Mouse (Mus musculus): ENCODE data around the gene Arhgef3. TPM values are rescaled to one million over a fixed set of nuclear protein-coding genes. Genes with fewer than 3 reads are reported as not detected.

Arhgef3 gene
- polyA plus RNA-seq, 2 experiments = 2.6 to 5.4 TPM

GRCm38 (mm10) chr14:27296987-27297386 is 182.3 kb downstream of the Arhgef3 start:
- DNase-seq (ENCODE audit: low read depth in 3 of 3, low spot score in 3 of 3) = peak in 2 of 3 experiments; percentile 23 to 29
- WGBS (ENCODE audit: insufficient replicate concordance) = 63% methylated on average over 5 of the region's 5 CpGs

GRCm38 (mm10) chr14:27298875-27299274 is 184.2 kb downstream of the Arhgef3 start:
- WGBS (ENCODE audit: insufficient replicate concordance) = 43% methylated on average over 2 of the region's 2 CpGs
- no peaks in the 10 kb centered on the region for H3K36me3 ChIP-seq (replicated peaks; ENCODE audit: control insufficient read depth, insufficient read depth, low read depth)
- H3K27me3 ChIP-seq (ENCODE audit: control insufficient read depth, insufficient read depth, low read length) = no peaks in the 10 kb centered on the region
- no peaks in the 10 kb centered on the region for H3K9me3 ChIP-seq (ENCODE audit: control insufficient read depth, low read length)
- TF ChIP-seq EP300 (IDR thresholded peaks at IDR 0.05; ENCODE audit: low read depth) (no peak), CTCF (IDR thresholded peaks at IDR 0.05; ENCODE audit: low read depth) (no peak)
- no peak overlapping the region for H3K27ac ChIP-seq
- H3K4me2 ChIP-seq (ENCODE audit: low read depth) = no peak overlapping the region
- peaks cover 0 to 9% of the 10 kb centered on the region in 2 experiments; a peak in 2 of 4 replicates for H3K4me1 ChIP-seq (replicated peaks; ENCODE audit: control insufficient read depth in 2 of 2, insufficient read depth in 2 of 2, low read length in 1 of 2)
- DNase-seq (ENCODE audit: low read depth in 3 of 3, low spot score in 3 of 3) (no peak), ATAC-seq (ENCODE audit: insufficient read depth) (no peak)
- H3K4me3 ChIP-seq (ENCODE audit: insufficient read depth in 1 of 2, low read depth in 2 of 2, low read length in 2 of 2) = no peak overlapping the region
- no peak overlapping the region for H3K9ac ChIP-seq (replicated peaks)

More at GRCm38 (mm10) chr14:27296987-27297386, 182.3 kb downstream of the Arhgef3 start:
- Histone ChIP-seq H3K9me3 (ENCODE audit: control insufficient read depth, low read length) (no peaks in the 10 kb centered on the region), H3K9ac (replicated peaks) (no peak overlapping the region), H3K36me3 (replicated peaks; ENCODE audit: control insufficient read depth, insufficient read depth, low read depth) (no peaks in the 10 kb centered on the region), H3K27ac (no peak overlapping the region), H3K4me2 (ENCODE audit: low read depth) (no peak overlapping the region), H3K4me3 (ENCODE audit: insufficient read depth in 1 of 2, low read depth in 2 of 2, low read length in 2 of 2) (no peak overlapping the region), H3K4me1 (replicated peaks; ENCODE audit: control insufficient read depth in 2 of 2, insufficient read depth in 2 of 2, low read length in 1 of 2) (peaks cover 0 to 9% of the 10 kb centered on the region in 2 experiments; a peak in 2 of 4 replicates), H3K27me3 (ENCODE audit: control insufficient read depth, insufficient read depth, low read length) (no peaks in the 10 kb centered on the region)
- TF ChIP-seq CTCF (IDR thresholded peaks at IDR 0.05; ENCODE audit: low read depth) (no peak), EP300 (IDR thresholded peaks at IDR 0.05; ENCODE audit: low read depth) (no peak)
- ATAC-seq (ENCODE audit: insufficient read depth) = peak; percentile 69; the same call in 1 of the 2 replicates

- no peak overlapping the region for H3K4me2 ChIP-seq (ENCODE audit: low read depth)
- DNase-seq (ENCODE audit: low read depth in 3 of 3, low spot score in 3 of 3) (no peak), ATAC-seq (ENCODE audit: insufficient read depth) (no peak)
- H3K9ac ChIP-seq (replicated peaks) = no peak overlapping the region
- 38% methylated on average over 4 of the region's 4 CpGs for WGBS (ENCODE audit: insufficient replicate concordance)
- H3K4me1 ChIP-seq (replicated peaks; ENCODE audit: control insufficient read depth in 2 of 2, insufficient read depth in 2 of 2, low read length in 1 of 2) = peaks cover 0 to 9% of the 10 kb centered on the region in 2 experiments; a peak in 2 of 4 replicates
- H3K27ac ChIP-seq = no peak overlapping the region
- no peak for TF ChIP-seq EP300 (IDR thresholded peaks at IDR 0.05; ENCODE audit: low read depth)
- no peak for TF ChIP-seq CTCF (IDR thresholded peaks at IDR 0.05; ENCODE audit: low read depth)
- no peaks in the 10 kb centered on the region for H3K9me3 ChIP-seq (ENCODE audit: control insufficient read depth, low read length)
- no peaks in the 10 kb centered on the region for H3K27me3 ChIP-seq (ENCODE audit: control insufficient read depth, insufficient read depth, low read length)
- no peaks in the 10 kb centered on the region for H3K36me3 ChIP-seq (replicated peaks; ENCODE audit: control insufficient read depth, insufficient read depth, low read depth)
- no peak overlapping the region for H3K4me3 ChIP-seq (ENCODE audit: insufficient read depth in 1 of 2, low read depth in 2 of 2, low read length in 2 of 2)
Observed at GRCm38 (mm10) chr14:27299705-27300104, 185.0 kb downstream of the Arhgef3 start.

GRCm38 (mm10) chr14:27301768-27302499 is 187.2 kb downstream of the Arhgef3 start:
- H3K4me3 ChIP-seq (ENCODE audit: insufficient read depth in 1 of 2, low read depth in 2 of 2, low read length in 2 of 2) = no peak overlapping the region
- no peaks in the 10 kb centered on the region for H3K36me3 ChIP-seq (replicated peaks; ENCODE audit: control insufficient read depth, insufficient read depth, low read depth)
- no peaks in the 10 kb centered on the region for H3K27me3 ChIP-seq (ENCODE audit: control insufficient read depth, insufficient read depth, low read length)
- no peak overlapping the region for H3K4me2 ChIP-seq (ENCODE audit: low read depth)
- no peaks in the 10 kb centered on the region for H3K9me3 ChIP-seq (ENCODE audit: control insufficient read depth, low read length)
- 53% methylated on average over 5 of the region's 5 CpGs for WGBS (ENCODE audit: insufficient replicate concordance)
- H3K9ac ChIP-seq (replicated peaks) = no peak overlapping the region
- H3K27ac ChIP-seq = no peak overlapping the region
- peaks cover 0 to 9% of the 10 kb centered on the region in 2 experiments; a peak in 2 of 4 replicates for H3K4me1 ChIP-seq (replicated peaks; ENCODE audit: control insufficient read depth in 2 of 2, insufficient read depth in 2 of 2, low read length in 1 of 2)
- no peak for ATAC-seq (ENCODE audit: insufficient read depth)
- TF ChIP-seq EP300 (IDR thresholded peaks at IDR 0.05; ENCODE audit: low read depth) (no peak), CTCF (IDR thresholded peaks at IDR 0.05; ENCODE audit: low read depth) (no peak)
- DNase-seq (ENCODE audit: low read depth in 3 of 3, low spot score in 3 of 3) = no peak

- TF ChIP-seq CTCF (IDR thresholded peaks at IDR 0.05; ENCODE audit: low read depth) (no peak), EP300 (IDR thresholded peaks at IDR 0.05; ENCODE audit: low read depth) (no peak)
- no peaks in the 10 kb centered on the region for H3K9me3 ChIP-seq (ENCODE audit: control insufficient read depth, low read length)
- H3K36me3 ChIP-seq (replicated peaks; ENCODE audit: control insufficient read depth, insufficient read depth, low read depth) = no peaks in the 10 kb centered on the region
- DNase-seq (ENCODE audit: low read depth in 3 of 3, low spot score in 3 of 3) (no peak), ATAC-seq (ENCODE audit: insufficient read depth) (no peak)
- WGBS (ENCODE audit: insufficient replicate concordance) = 51% methylated on average over 4 of the region's 4 CpGs
- H3K27me3 ChIP-seq (ENCODE audit: control insufficient read depth, insufficient read depth, low read length) = no peaks in the 10 kb centered on the region
- no peak overlapping the region for H3K9ac ChIP-seq (replicated peaks)
- H3K4me3 ChIP-seq (ENCODE audit: insufficient read depth in 1 of 2, low read depth in 2 of 2, low read length in 2 of 2) = no peak overlapping the region
- H3K4me1 ChIP-seq (replicated peaks; ENCODE audit: control insufficient read depth in 2 of 2, insufficient read depth in 2 of 2, low read length in 1 of 2) = peaks cover 0 to 5% of the 10 kb centered on the region in 2 experiments; a peak in 2 of 4 replicates
- H3K27ac ChIP-seq = no peak overlapping the region
- H3K4me2 ChIP-seq (ENCODE audit: low read depth) = no peak overlapping the region
Observed at GRCm38 (mm10) chr14:27303294-27303693, 188.6 kb downstream of the Arhgef3 start.
